Mouse (Mus musculus) MEL (cell line): Measurements from ENCODE around the gene Zfp85. TPM values are rescaled to one million over a fixed set of nuclear protein-coding genes. Genes with fewer than 3 reads are reported as not detected.
"Not testable (repeated sequence)": the region's sequence is repeated elsewhere in the genome, so short reads cannot be mapped to it uniquely, and the experiment has no call there.

Source experiments
- DNase-seq: peaks from one replicate; pipeline ENCODE4 v3.0.0; 2011; ENCODE audit warnings: low read depth, low spot score
- H3K27ac ChIP-seq: 2 replicates; pipeline ENCODE4 v1.5.1; 2012; ENCODE audit warnings: low read depth, mild to moderate bottlenecking, control low read depth, low read length, moderate library complexity; ENCODE audit not compliant: control insufficient read depth
- H3K27me3 ChIP-seq, 2 experiments: fragments of 150-350 bp in 1 of 2; sonication (generic) in 1 of 2; 2 replicates each; pipeline ENCODE4 v1.6.1; 2012; ENCODE audit warnings: low read length in 2 of 2, mild to moderate bottlenecking in 2 of 2, improper control_type of control experiment in 1 of 2, moderate library complexity in 1 of 2; ENCODE audit not compliant: insufficient read depth in 2 of 2, control insufficient read depth in 1 of 2
- H3K36me3 ChIP-seq, 2 experiments: 2 replicates each; pipeline ENCODE4 v1.6.1; 2012 to 2014; ENCODE audit warnings: low read length in 2 of 2, improper control_type of control experiment in 1 of 2, inconsistent platforms in 1 of 2, mild to moderate bottlenecking in 1 of 2; ENCODE audit not compliant: insufficient read depth in 2 of 2, control insufficient read depth in 1 of 2
- H3K4me1 ChIP-seq, 2 experiments: fragments of 150-350 bp in 1 of 2; sonication (generic) in 1 of 2; 2 replicates each; pipeline ENCODE4 v1.6.1; 2012; ENCODE audit warnings: low read length in 2 of 2, improper control_type of control experiment in 1 of 2, mild to moderate bottlenecking in 1 of 2; ENCODE audit not compliant: insufficient read depth in 2 of 2, control insufficient read depth in 1 of 2
- H3K4me3 ChIP-seq, 2 experiments: fragments of 150-350 bp in 1 of 2; sonication (generic) in 1 of 2; 2 replicates each; pipeline ENCODE4 v1.5.1; 2012; ENCODE audit warnings: low read depth in 2 of 2, low read length in 2 of 2, mild to moderate bottlenecking in 2 of 2, moderate library complexity in 2 of 2, control low read depth in 1 of 2, improper control_type of control experiment in 1 of 2; ENCODE audit not compliant: control insufficient read depth in 1 of 2, insufficient read depth in 1 of 2
- H3K79me2 ChIP-seq: 2 replicates; pipeline ENCODE4 v1.6.1; 2012; ENCODE audit warnings: mild to moderate bottlenecking, low read length, moderate library complexity; ENCODE audit not compliant: control insufficient read depth, poor library complexity, insufficient read depth
- H3K9ac ChIP-seq: 2 replicates; pipeline ENCODE4 v1.6.1; 2012; ENCODE audit warnings: low read depth, mild to moderate bottlenecking, control low read depth, low read length, moderate library complexity; ENCODE audit not compliant: control insufficient read depth, poor library complexity, severe bottlenecking
- H3K9me3 ChIP-seq: fragments of 150-350 bp; sonication (generic); replicated peaks from 2 replicates; pipeline ENCODE4 v1.6.1; 2012; ENCODE audit warnings: mild to moderate bottlenecking, low read length, improper control_type of control experiment, moderate library complexity; ENCODE audit not compliant: insufficient read depth
- BHLHE40 ChIP-seq: IDR thresholded peaks from 2 replicates; pipeline ENCODE4 v1.6.1; 2012; ENCODE audit warnings: low read depth, mild to moderate bottlenecking, inconsistent platforms, low read length, improper control_type of control experiment, borderline replicate concordance
- CTCF ChIP-seq, 3 experiments: IDR thresholded peaks in 2 of 3; conservative IDR thresholded peaks in 1 of 3; 2 replicates each; pipeline ENCODE4 v1.5.1; 2011 to 2012; ENCODE audit warnings: low read length in 3 of 3, low read depth in 2 of 3, mild to moderate bottlenecking in 2 of 3, improper control_type of control experiment in 1 of 3, inconsistent platforms in 1 of 3, mixed read lengths in 1 of 3, moderate library complexity in 1 of 3; ENCODE audit not compliant: control insufficient read depth in 1 of 3, insufficient read depth in 1 of 3, poor library complexity in 1 of 3, severe bottlenecking in 1 of 3
- ELF1 ChIP-seq: IDR thresholded peaks from 2 replicates; pipeline ENCODE4 v1.6.1; 2014; ENCODE audit warnings: low read depth, mild to moderate bottlenecking, inconsistent platforms, low read length, improper control_type of control experiment, moderate library complexity
- ETS1 ChIP-seq: IDR thresholded peaks from 2 replicates; pipeline ENCODE4 v1.6.1; 2012; ENCODE audit warnings: low read depth, mild to moderate bottlenecking, inconsistent platforms, low read length, improper control_type of control experiment, moderate library complexity
- GABPA ChIP-seq: IDR thresholded peaks from 2 replicates; pipeline ENCODE4 v1.6.1; 2012; ENCODE audit warnings: low read depth, mild to moderate bottlenecking, inconsistent platforms, low read length, improper control_type of control experiment, moderate library complexity
- HCFC1 ChIP-seq: IDR thresholded peaks from 2 replicates; pipeline ENCODE4 v1.6.1; 2012; ENCODE audit warnings: low read depth, mild to moderate bottlenecking, inconsistent platforms, low read length, improper control_type of control experiment, moderate library complexity
- KAT2A ChIP-seq: conservative IDR thresholded peaks from 2 replicates; pipeline ENCODE4 v1.6.1; 2012; ENCODE audit warnings: low read depth, low read length, improper control_type of control experiment, inconsistent platforms
- MAFK ChIP-seq: IDR thresholded peaks from 2 replicates; pipeline ENCODE4 v1.6.1; 2011; ENCODE audit warnings: low read depth, mild to moderate bottlenecking, low read length, improper control_type of control experiment, borderline replicate concordance
- MXI1 ChIP-seq: IDR thresholded peaks from 2 replicates; pipeline ENCODE4 v1.6.1; 2011; ENCODE audit warnings: mild to moderate bottlenecking, low read depth, low read length, improper control_type of control experiment
- MYB ChIP-seq: IDR thresholded peaks from 2 replicates; pipeline ENCODE4 v1.6.1; 2011; ENCODE audit warnings: mild to moderate bottlenecking, low read depth, low read length, improper control_type of control experiment
- MYC ChIP-seq: IDR thresholded peaks from 2 replicates; pipeline ENCODE4 v1.6.1; 2011; ENCODE audit warnings: low read depth, mild to moderate bottlenecking, low read length, improper control_type of control experiment, moderate library complexity
- NELFE ChIP-seq: IDR thresholded peaks from 2 replicates; pipeline ENCODE4 v1.6.1; 2011; ENCODE audit warnings: low read depth, low read length, improper control_type of control experiment
- NRF1 ChIP-seq: IDR thresholded peaks from 2 replicates; pipeline ENCODE4 v1.6.1; 2014; ENCODE audit warnings: low read depth, mild to moderate bottlenecking, inconsistent platforms, low read length, improper control_type of control experiment, moderate library complexity; ENCODE audit not compliant: poor library complexity, insufficient read depth, severe bottlenecking
- POLR2A ChIP-seq, 2 experiments: IDR thresholded peaks; 2 replicates each; pipeline ENCODE4 v1.6.1; 2011 to 2012; ENCODE audit warnings: low read length in 2 of 2, mild to moderate bottlenecking in 2 of 2, control low read depth in 1 of 2, improper control_type of control experiment in 1 of 2, low read depth in 1 of 2, moderate library complexity in 1 of 2; ENCODE audit not compliant: control insufficient read depth in 1 of 2, insufficient read depth in 1 of 2, poor library complexity in 1 of 2
- POLR2AphosphoS2 ChIP-seq: IDR thresholded peaks from 2 replicates; pipeline ENCODE4 v1.6.1; 2011; ENCODE audit warnings: low read length, improper control_type of control experiment
- SIN3A ChIP-seq: IDR thresholded peaks from 2 replicates; pipeline ENCODE4 v1.6.1; 2012; ENCODE audit warnings: low read length, improper control_type of control experiment, inconsistent platforms
- SMC3 ChIP-seq: IDR thresholded peaks from 2 replicates; pipeline ENCODE4 v1.6.1; 2011; ENCODE audit warnings: low read depth, low read length, improper control_type of control experiment
- TBP ChIP-seq: IDR thresholded peaks from 2 replicates; pipeline ENCODE4 v1.8.0; 2011; ENCODE audit warnings: low read depth, low read length, improper control_type of control experiment
- USF2 ChIP-seq, 2 experiments: IDR thresholded peaks; 2 replicates each; pipeline ENCODE4 v1.6.1; 2011 to 2012; ENCODE audit warnings: improper control_type of control experiment in 2 of 2, low read length in 2 of 2, borderline replicate concordance in 1 of 2, inconsistent platforms in 1 of 2, low read depth in 1 of 2, mild to moderate bottlenecking in 1 of 2; ENCODE audit not compliant: insufficient read depth in 1 of 2
- ZKSCAN1 ChIP-seq: IDR thresholded peaks from 2 replicates; pipeline ENCODE4 v1.6.1; 2012; ENCODE audit warnings: low read depth, mild to moderate bottlenecking, inconsistent platforms, low read length, improper control_type of control experiment, moderate library complexity
- ZNF384 ChIP-seq: IDR thresholded peaks from 2 replicates; pipeline ENCODE4 v1.6.1; 2012; ENCODE audit warnings: low read depth, mild to moderate bottlenecking, inconsistent platforms, low read length, improper control_type of control experiment
- polyA plus RNA-seq, 2 experiments: library from polyadenylated mRNA; stranded (reverse) in 1 of 2; unstranded in 1 of 2; fragments of >175 nt in 1 of 2; fragments of >200 nt in 1 of 2; gene quantifications; 2 replicates each; pipeline versions ENCODE4 v1.2.1 to v1.2.4; 2012; ENCODE audit warnings: low replicate concordance in 2 of 2, low read depth in 1 of 2; ENCODE audit not compliant: insufficient read length in 2 of 2, insufficient read depth in 1 of 2, missing spikeins in 1 of 2
- total RNA-seq: library from RNA; depleted of rRNA; stranded (reverse); fragments of 300-350 nt; gene quantifications from 2 replicates; pipeline ENCODE4 v1.2.3, GENCODE M21; 2012; rRNA removed

Zfp85 gene
- total RNA-seq (1.4 and 2.1 TPM in 2 replicates), polyA plus RNA-seq (1 to 10 TPM in 1 of 2 experiments, not detected in 1; 1.6 TPM)

GRCm38 (mm10) chr13:67754333-67755306, at the start of gene Zfp85:
TSS of gene Zfp85 (minus strand) at chr13:67755228.
- peak; percentile 80 for DNase-seq
- H3K27me3 ChIP-seq = no peaks in the 10 kb centered on the region
- H3K9ac ChIP-seq = peak within 1 kb of the TSS; percentile 56
- no peaks in the 10 kb centered on the region; a peak in 2 of 4 replicates for H3K4me1 ChIP-seq
- peak within 1 kb of the TSS; percentile 66 to 76 for H3K4me3 ChIP-seq
- peaks cover 0 to 3% of the 10 kb centered on the region in 2 experiments; a peak in 1 of 4 replicates for H3K36me3 ChIP-seq
- H3K9me3 ChIP-seq = no peaks in the 10 kb centered on the region
- H3K79me2 ChIP-seq = no peaks in the 10 kb centered on the region; the same call in 1 of the 2 replicates
- TF ChIP-seq CTCF (IDR thresholded peaks at IDR 0.05 in 2 of 3, conservative IDR thresholded peaks at IDR 0.05 in 1 of 3; ENCODE audit: control insufficient read depth in 1 of 3, insufficient read depth in 1 of 3, low read depth in 2 of 3, low read length in 3 of 3, poor library complexity in 1 of 3, severe bottlenecking in 1 of 3) = no peak
- no peak for TF ChIP-seq MAFK
- no peak for TF ChIP-seq SMC3
- peak; percentile 57; the same call in 1 of the 2 replicates for TF ChIP-seq TBP
- no peak for TF ChIP-seq BHLHE40
- TF ChIP-seq USF2 (IDR thresholded peaks at IDR 0.05; ENCODE audit: borderline replicate concordance in 1 of 2, insufficient read depth in 1 of 2, low read depth in 1 of 2, low read length in 2 of 2) = no peak
- TF ChIP-seq ZKSCAN1 = no peak
- peak; percentile 55; the same call in 1 of the 2 replicates for TF ChIP-seq MXI1
- no peak for TF ChIP-seq MYB
- no peak for TF ChIP-seq POLR2AphosphoS2
- peak; percentile 69; the same call in 1 of the 2 replicates for TF ChIP-seq SIN3A
- TF ChIP-seq ELF1 = peak; percentile 92
- no peak for TF ChIP-seq MYC
- TF ChIP-seq GABPA = no peak
- TF ChIP-seq KAT2A = peak; percentile 75
- TF ChIP-seq ETS1 = no peak
- TF ChIP-seq NELFE = no peak
- TF ChIP-seq ZNF384 = peak; percentile 44
- TF ChIP-seq NRF1 = no peak
- TF ChIP-seq POLR2A (IDR thresholded peaks at IDR 0.05; ENCODE audit: control insufficient read depth in 1 of 2, insufficient read depth in 1 of 2, low read depth in 1 of 2, low read length in 2 of 2, poor library complexity in 1 of 2) = no peak; a peak in 1 of 4 replicates
- peak; percentile 93 for TF ChIP-seq HCFC1
- H3K27ac ChIP-seq = peak within 1 kb of the TSS; percentile 28

GRCm38 (mm10) chr13:67799151-67799550, 44.1 kb upstream of the Zfp85 start:
- not testable (repeated sequence) for DNase-seq, H3K36me3 ChIP-seq, H3K4me1 ChIP-seq, H3K27ac ChIP-seq, H3K27me3 ChIP-seq, H3K9me3 ChIP-seq, H3K9ac ChIP-seq, H3K79me2 ChIP-seq, H3K4me3 ChIP-seq
